Mouse (Mus musculus): Measurements from ENCODE around the gene Fbxw2.
A peak's percentile ranks its signal among the peaks of the same experiment; 100 is the strongest.
"Not testable (repeated sequence)": the region's sequence is repeated elsewhere in the genome, so short reads cannot be mapped to it uniquely, and the experiment has no call there.

Fbxw2 gene

GRCm38 (mm10) chr2:34825827-34826459 lies at the start of gene Fbxw2:
Gene Fbxw2 (minus strand): TSS chr2:34826311.
- peak; percentile 92 to 97 for DNase-seq

- DNase-seq, result peak; percentile 41 to 47
These were observed 48.8 kb upstream of the Fbxw2 start, which contains the start of gene Psmd5 for GRCm38 (mm10) chr2:34874816-34875345. Gene Psmd5 (minus strand): TSS chr2:34874968.

DNA sequence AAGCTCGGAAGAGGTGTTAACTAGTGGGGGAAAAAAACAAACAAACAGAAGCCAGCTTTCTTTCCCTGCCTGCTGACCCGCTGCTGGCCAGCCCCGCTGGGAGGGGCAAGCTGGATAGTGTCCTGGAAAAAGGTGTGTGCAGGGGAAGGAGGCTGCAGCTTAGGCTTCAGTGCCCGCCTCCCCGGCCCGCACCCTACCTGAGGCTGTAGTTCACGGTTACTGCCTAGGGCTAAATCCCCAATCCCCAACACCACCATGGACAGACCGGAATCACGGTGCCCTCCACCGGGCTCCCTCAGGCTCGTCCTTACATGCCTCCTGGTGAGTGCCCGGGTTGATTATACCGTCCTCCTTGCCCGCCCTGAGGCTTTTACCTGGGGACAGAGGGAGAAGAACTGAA lies 48.2 kb upstream of the Fbxw2 start, which contains the start of gene Cutal:
TSS of gene Cutal (plus strand) at position 126 of the 400 bp plus-strand sequence.
- DNase-seq, result peak; percentile 79 to 92

DNA sequence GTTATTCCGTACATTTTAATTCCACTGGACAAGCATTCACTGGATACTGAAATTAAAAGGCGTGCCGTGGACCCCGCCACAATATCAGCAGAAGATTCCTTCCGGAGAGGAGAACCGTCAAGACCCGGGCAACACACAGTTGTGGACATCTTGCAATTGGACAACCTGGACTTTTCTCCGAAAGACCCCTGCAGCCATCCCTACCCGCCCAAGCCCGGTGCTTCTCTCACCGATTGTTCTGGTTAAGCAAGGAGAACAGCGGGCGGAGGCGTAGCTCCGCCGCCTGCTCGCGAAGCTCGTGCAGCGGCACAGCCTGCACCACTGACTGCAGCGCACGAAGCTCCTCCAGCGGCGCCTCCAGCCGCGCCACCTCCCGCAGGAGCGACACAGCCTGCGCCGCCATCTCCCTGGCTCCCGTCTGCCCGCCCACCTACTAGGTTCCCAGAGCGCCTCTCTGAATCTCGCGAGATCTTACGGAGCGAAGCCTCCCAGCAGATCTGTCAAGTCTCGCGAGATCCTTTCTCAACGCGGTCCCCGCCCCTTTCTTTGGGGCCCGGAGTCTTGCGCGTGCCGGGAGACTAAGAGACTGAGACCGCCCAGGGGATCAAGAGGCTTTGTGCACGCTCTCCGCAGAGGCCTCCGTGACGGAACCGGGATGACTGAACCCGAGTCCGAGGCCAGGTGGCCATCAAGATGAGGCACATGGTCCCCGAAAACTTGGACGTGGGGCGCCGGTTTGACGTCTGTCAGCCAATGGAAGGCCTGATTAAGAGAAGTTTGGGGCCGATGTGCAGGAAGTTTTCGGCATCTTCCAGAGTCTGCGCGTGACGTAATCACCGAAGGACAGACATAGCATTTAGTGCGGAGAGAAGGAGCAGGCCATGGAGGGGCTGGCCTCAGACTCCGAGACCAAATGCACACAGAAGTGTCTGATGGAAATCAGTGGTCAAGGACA lies 44.7 kb upstream of the Fbxw2 start:
- DNase-seq, result peak; percentile 96 to 97

DNA sequence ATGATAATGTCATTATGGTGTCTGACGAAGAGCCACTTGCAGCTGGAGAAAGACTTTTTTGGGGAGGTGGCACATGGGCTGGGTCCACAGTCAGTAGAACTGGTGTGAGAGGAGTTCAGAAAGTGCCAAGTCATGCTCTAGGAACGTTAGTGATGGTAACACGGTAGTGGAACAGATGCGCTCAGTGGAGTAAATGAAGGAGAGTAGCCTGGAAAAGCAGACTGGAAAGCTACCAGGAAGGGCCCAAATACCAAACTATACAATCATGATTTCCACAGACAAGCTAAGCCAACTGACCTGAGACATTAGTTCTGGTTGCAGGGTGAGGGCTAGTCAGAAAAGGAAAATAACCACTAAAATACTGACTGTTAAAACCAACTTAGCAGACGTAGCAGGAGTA lies 43.6 kb upstream of the Fbxw2 start:
- DNase-seq, result no peak

DNA sequence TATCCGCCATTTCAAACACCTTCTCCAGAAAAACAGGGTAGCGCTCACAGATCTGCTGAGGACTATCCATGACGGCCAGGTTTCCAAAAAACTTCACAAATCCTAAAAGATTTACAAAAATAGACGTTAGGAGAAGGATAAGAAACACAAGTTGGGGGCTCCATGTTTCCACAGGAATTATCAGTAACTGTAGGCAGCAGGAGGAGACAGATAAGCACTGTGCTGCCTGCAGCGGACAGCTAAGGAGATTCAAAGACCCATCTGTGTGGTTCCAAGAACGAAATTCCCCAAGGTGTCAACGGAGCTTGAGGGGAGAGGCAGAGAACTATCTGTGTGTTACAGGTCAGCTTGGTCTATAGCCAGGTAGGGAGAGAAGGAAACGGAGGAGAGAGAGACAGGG lies 31.6 kb upstream of the Fbxw2 start:
- no peak for DNase-seq

GRCm38 (mm10) chr2:34855265-34855664 lies 29.2 kb upstream of the Fbxw2 start:
- no peak for DNase-seq

DNA sequence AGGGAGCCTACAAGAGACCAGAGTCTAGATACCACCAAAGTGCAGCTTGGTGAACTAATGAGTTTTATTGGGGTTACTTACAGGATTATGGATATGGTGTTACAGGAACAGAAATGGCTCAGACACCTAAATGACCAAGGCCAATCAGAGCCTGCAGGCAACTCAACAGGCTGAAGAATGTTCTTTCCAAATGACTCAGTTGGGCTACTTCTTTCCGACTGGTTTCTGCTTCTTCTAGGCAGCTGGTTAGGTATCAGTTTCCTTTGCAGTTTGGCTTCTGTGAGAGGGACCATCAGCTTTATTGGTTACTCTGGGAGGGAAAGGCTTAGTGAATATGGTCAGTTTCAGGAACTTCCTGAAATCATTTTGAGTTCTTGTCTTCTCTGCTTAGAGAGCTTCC lies 21.6 kb upstream of the Fbxw2 start:
- DNase-seq, result no peak

DNA sequence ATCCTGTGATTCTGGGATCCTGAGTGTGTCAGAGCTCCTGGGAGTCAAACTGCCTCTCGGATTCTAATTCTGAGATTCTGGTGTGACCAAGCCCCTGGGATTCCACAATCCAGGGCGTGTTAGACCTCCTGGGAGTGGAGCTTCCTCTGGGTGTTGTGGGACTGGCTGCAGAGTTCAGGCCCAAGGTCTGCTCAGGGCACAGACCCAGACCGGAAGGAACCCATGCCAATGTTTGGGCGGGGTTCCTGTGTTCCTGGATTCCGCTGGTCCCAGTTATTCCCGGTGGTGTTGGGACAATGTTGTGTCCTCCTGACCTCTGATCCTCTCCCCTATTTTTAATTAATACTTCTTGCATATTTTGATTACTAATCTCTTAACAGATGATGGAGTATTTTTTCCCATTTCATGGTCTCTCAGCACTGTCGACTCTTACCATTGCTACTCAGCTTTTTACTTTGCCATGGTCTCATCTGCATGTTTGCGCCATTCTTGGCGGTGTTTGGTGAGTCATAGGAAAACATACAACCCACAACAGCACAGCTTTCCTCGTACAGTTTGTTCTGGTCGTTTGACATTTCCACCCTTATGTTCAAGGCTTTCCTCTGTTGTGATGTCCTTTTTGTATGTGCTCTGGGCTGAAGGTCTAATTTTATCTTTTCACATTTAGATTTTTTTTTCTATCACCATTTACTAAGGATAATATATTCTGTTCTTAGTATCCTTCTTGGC lies 17.3 kb upstream of the Fbxw2 start:
- peak; percentile 70 to 87 for DNase-seq

DNA sequence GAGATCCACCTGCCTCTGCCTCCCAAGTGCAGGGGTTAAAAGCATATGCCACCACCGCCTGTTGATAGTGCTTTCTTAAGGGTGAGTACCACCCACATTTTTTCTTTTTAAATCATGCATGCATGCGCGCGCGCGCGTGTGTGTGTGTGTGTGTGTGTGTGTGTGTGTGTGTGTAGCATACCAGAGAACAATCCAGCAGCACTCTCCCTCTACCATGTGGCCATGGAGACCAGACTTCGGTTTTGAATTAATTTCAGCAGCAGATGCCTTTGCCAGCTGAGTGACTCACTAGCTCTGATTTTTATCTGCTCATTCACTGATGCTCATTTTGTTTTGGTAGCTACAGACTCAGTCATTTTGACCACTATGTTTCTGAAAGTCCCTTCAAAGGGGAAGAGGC lies 15.6 kb upstream of the Fbxw2 start:
- no peak for DNase-seq

DNA sequence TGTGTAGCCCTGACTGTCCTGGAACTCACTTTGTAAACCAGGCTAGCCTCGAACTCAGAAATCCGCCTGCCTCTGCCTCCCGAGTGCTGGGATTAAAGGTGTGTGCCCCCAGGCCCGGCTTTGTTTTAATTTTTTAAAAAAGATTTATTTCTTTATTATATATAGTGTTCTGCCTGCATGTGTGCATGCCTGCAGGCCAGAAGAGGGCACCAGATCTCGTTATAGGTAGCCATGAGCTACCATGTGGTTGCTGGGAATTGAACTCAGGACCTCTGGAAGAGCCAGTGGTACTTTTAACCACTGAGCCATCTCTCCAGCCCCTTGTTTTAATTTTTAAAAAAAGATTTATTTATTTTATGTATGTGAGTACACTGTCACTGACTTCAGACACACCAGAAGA lies 14.0 kb upstream of the Fbxw2 start:
- DNase-seq, result not testable (repeated sequence)

- no peak for DNase-seq
These were observed 9.6 kb upstream of the Fbxw2 start for GRCm38 (mm10) chr2:34835669-34836068.

DNA sequence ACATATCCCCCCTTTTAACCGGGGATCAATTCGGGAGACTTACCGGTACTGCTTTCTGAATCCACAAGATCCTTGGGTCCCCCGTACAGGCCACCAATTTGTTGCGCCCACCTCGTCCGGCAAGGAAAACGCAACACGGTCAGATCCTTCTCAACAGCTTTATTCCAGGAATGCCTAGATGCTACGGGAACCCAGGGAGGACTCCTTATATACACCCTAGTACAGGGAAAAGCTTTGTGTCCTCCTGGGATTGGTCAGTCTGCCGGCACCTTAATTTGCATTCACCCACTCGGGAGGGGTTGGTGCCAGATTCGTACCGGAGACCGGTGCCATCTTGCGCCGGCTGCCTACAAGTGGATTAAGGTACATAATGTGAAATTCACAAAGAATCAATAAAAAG lies 7.5 kb upstream of the Fbxw2 start:
- DNase-seq, result no peak

DNA sequence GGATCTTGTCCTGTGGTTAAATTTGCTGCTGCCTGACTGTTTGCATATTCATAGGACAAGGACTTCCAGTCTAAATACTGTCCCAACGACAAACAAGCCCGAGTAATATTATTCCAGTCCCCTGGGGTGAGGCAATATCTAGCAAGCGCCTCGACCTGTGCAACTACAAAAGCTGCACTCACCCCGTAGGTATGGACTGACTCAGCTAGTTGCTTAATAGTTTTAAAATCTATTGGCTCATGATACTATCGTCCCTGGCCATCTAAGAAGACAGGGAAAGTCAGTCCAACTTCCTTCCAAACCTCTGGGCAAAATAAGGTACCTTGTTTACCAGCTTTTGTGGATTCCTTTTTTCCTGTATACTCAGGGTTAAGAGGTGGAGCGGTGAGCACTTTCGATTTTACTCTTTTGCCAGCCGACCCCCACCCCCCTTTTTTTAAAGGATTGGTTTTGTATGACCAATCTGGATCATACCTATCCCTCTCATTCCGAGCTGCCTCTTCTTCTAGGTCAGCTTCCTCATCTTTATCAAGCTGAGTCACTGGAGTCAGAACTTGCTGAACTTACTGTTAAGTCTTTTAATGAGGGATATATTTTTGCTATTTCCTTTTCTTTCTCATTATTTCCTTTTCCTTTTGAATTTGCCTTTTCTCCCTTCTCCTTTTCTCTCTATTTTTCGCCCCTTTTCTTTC lies 6.8 kb upstream of the Fbxw2 start, which contains the start of gene Gm34653:
TSS of gene Gm34653 (plus strand) at position 242 of the 692 bp plus-strand sequence.
- DNase-seq, result not testable (repeated sequence)

DNA sequence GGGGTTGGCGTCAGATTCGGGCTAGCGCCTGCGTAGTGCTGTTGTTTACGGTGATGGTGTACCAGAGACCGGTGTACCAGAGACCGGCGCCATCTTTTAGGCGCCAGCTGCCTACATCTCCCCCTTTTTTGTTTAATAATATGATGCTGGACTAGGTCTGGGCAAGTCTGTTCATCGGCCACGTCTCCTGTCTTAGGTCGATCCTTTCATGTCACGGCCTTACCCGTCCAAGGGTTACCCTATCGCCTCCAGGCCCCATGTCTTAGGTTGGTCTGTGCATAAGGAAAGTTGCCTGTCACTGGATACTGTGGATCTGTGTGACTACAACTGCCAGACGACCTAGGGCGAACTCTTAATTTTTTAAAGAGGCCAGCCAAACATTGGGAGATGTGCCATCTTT lies 4.0 kb upstream of the Fbxw2 start:
- not testable (repeated sequence) for DNase-seq

GRCm38 (mm10) chr2:34828026-34828425 lies 1.9 kb upstream of the Fbxw2 start:
- DNase-seq, result no peak

GRCm38 (mm10) chr2:34827591-34827990 lies 1.5 kb upstream of the Fbxw2 start:
- DNase-seq, result no peak

GRCm38 (mm10) chr2:34826460-34827231 lies 535 bp upstream of the Fbxw2 start:
- no peak for DNase-seq

GRCm38 (mm10) chr2:34818492-34818891 lies 7.6 kb downstream of the Fbxw2 start:
- DNase-seq, result no peak

DNA sequence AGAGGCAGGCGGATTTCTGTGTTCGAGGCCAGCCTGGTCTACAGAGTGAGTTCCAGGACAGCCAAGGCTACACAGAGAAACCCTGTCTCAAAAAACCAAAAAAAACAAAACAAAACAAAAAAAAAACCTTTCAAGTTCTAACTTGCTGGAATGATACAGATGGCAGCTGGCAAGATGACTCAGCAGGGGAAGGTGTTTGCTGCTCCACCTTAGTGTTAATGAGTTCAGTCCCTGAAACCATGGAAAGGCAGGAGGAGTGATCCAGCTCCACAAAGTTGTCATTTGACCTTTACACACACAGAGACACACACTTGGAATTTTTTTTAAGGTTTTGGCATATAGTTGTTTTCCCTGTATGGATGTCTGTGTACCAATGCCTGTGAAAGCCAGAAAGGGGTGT lies 10.2 kb downstream of the Fbxw2 start:
- DNase-seq, result not testable (repeated sequence)

GRCm38 (mm10) chr2:34812706-34813105 lies 13.4 kb downstream of the Fbxw2 start:
- DNase-seq, result no peak

Data from kidney, postnatal 25 days (tissue).